Comparison of ENCODE assay signal across 28 mouse cellular contexts in genomic region chr5:121664971-121665370, GRCm38 (mm10).
"Had no signal": no experiment of that assay in that cellular context is flagged by ENCODE, and none has a peak within 500 bp of the region (broad histone marks: within the 10 kb centered on the region; RNA-seq: fewer than 3 reads in every experiment).

No protein-coding gene starts in this region.

- H3K4me3 ChIP-seq: left cerebral cortex, adult 2 months; limb, embryonic 10.5 days; limb, embryonic 12.5 days; limb, embryonic 13.5 days; limb, embryonic 15.5 days; liver, embryonic 12.5 days; liver, embryonic 13.5 days; liver, embryonic 15.5 days; lung, embryonic 15.5 days; megakaryocyte, embryonic 14.5 days; midbrain, embryonic 10.5 days; midbrain, embryonic 12.5 days; midbrain, embryonic 13.5 days; midbrain, embryonic 15.5 days; myocyte; neural tube, embryonic 12.5 days had no signal

- H3K9ac ChIP-seq: limb, embryonic 12.5 days; limb, embryonic 13.5 days; limb, embryonic 15.5 days; liver, embryonic 12.5 days; liver, embryonic 13.5 days; liver, embryonic 14.5 days; liver, embryonic 15.5 days; liver, postnatal 0 days; lung, embryonic 14.5 days; lung, embryonic 15.5 days; midbrain, embryonic 12.5 days; midbrain, embryonic 13.5 days; midbrain, embryonic 15.5 days; neural tube, embryonic 12.5 days had no signal

- H3K27me3 ChIP-seq: limb, embryonic 12.5 days; limb, embryonic 13.5 days; limb, embryonic 15.5 days; liver, embryonic 12.5 days; liver, embryonic 13.5 days; liver, embryonic 15.5 days; lung, embryonic 15.5 days; megakaryocyte, embryonic 14.5 days; midbrain, embryonic 12.5 days; midbrain, embryonic 13.5 days; midbrain, embryonic 15.5 days; neural tube, embryonic 12.5 days had no signal

- H3K27ac ChIP-seq: left cerebral cortex, adult 2 months; limb, embryonic 10.5 days; limb, embryonic 12.5 days; limb, embryonic 13.5 days; limb, embryonic 15.5 days; liver, embryonic 12.5 days; liver, embryonic 13.5 days; liver, embryonic 14.5 days; liver, embryonic 15.5 days; lung, embryonic 15.5 days; macrophage; midbrain, embryonic 10.5 days; midbrain, embryonic 12.5 days; midbrain, embryonic 13.5 days; midbrain, embryonic 15.5 days; neural tube, embryonic 12.5 days had no signal

- DNase-seq: left cerebral cortex, postnatal 4 days; liver, embryonic 13.5 days; liver, postnatal 0 days; lung, adult 18-20 months; lung, adult 2 months; lung, embryonic 14.5 days; lung, postnatal 10 days; lung, postnatal 14 days; lung, postnatal 36 days; lung, postnatal 4 days; midbrain, embryonic 14.5 days had no signal
